Mouse (Mus musculus) forebrain, embryonic 14.5 days (tissue): ENCODE measurements around the gene H2afv. TPM values are rescaled to one million over a fixed set of nuclear protein-coding genes. Genes with fewer than 3 reads are reported as not detected.

ENCODE experiments used
- ATAC-seq: fragments of 200-750 bp; cut with Nextera tagmentation; 2 replicates; pipeline ENCODE4 v1.8.0; 2017; ENCODE audit warnings: mild to moderate bottlenecking, moderate library complexity
- DNase-seq: peaks from one replicate; pipeline ENCODE4 v3.0.0-alpha.2; 2015; ENCODE audit warnings: low spot score
- H3K27ac ChIP-seq: fragments of 300-500 bp; sonication (generic); 2 replicates; pipeline ENCODE4 v1.5.1; 2014; ENCODE audit warnings: low read depth, mild to moderate bottlenecking, control low read depth, low read length, moderate library complexity
- H3K27me3 ChIP-seq: fragments of 300-500 bp; sonication (generic); replicated peaks from 2 replicates; pipeline ENCODE4 v1.6.1; 2014; ENCODE audit warnings: low read length, control low read depth, mixed read lengths; ENCODE audit not compliant: control insufficient read depth, insufficient read depth
- H3K36me3 ChIP-seq: fragments of 300-500 bp; sonication (generic); 2 replicates; pipeline ENCODE4 v1.6.1; 2014; ENCODE audit warnings: low read length, control low read depth; ENCODE audit not compliant: control insufficient read depth, insufficient read depth
- H3K4me1 ChIP-seq: fragments of 300-500 bp; sonication (generic); 2 replicates; pipeline ENCODE4 v1.6.1; 2014; ENCODE audit warnings: antibody characterized with exemption, low read length, control low read depth; ENCODE audit not compliant: control insufficient read depth, insufficient read depth
- H3K4me2 ChIP-seq: fragments of 300-500 bp; sonication (generic); 2 replicates; pipeline ENCODE4 v1.6.1; 2014; ENCODE audit warnings: mild to moderate bottlenecking, control low read depth, low read length
- H3K4me3 ChIP-seq: fragments of 300-500 bp; sonication (generic); 2 replicates; pipeline ENCODE4 v1.5.1; 2014; ENCODE audit warnings: low read depth, low read length, control low read depth
- H3K9ac ChIP-seq: fragments of 300-500 bp; sonication (generic); 2 replicates; pipeline ENCODE4 v1.6.1; 2014; ENCODE audit warnings: mild to moderate bottlenecking, low read length, control low read depth, moderate library complexity
- H3K9me3 ChIP-seq: fragments of 300-500 bp; sonication (generic); replicated peaks from 2 replicates; pipeline ENCODE4 v1.6.1; 2016; ENCODE audit warnings: low read length, control low read depth, mixed read lengths; ENCODE audit not compliant: control insufficient read depth
- WGBS: fragments of 180-500 bp; shearing (Covaris S2); extraction: QIAGEN DNeasy Blood & Tissue Kit; methylation state at CpG from one replicate; pipeline ENCODE4 v1.1.7; 2014; 5-methylcytosine and 5-hydroxymethylcytosine counted together
- polyA plus RNA-seq: library from polyadenylated mRNA; unstranded; fragments of >200 nt; fragmentation: Nextera tagmentation; extraction: Ambion mirVana; gene quantifications from 2 replicates; pipeline ENCODE4 v1.2.1, GENCODE M21; 2014

The H2afv gene
- polyA plus RNA-seq, 1 experiment from 2014 or later = 826 TPM

DNA sequence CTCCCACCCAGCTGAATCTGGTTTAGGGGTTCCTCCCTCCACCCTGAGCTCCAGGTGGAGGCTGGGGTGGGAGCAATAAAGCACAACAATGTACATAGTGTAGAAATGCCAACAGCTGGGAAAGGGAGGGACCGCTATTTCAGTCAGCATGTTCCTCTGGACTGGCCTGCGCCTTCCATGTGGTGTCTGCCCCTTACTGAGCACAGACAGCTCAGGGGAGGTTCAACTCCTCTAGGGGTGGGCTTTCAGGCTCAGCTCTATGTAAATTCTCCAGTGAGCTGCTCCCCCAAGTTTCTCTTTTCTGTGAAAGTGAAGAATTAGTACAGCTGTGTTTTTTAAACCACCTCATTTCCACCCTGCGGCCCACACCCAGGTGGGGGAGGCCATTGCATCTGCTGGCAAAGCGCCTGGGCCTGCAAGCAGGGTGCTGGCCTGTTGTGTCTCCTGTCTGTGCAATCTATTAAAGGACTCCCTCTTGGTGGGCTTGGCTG lies 38.6 kb downstream of the H2afv start:
- WGBS = 85% methylated on average over 4 of the region's 4 CpGs
- no peak for DNase-seq
- H3K9ac ChIP-seq = no peak overlapping the region
- no peak for ATAC-seq
- H3K27me3 ChIP-seq = no peaks in the 10 kb centered on the region
- no peak overlapping the region for H3K4me3 ChIP-seq
- peak overlapping the region; percentile 39; the same call in 1 of the 2 replicates for H3K27ac ChIP-seq
- no peaks in the 10 kb centered on the region for H3K9me3 ChIP-seq
- no peaks in the 10 kb centered on the region for H3K4me1 ChIP-seq
- H3K4me2 ChIP-seq = no peak overlapping the region
- H3K36me3 ChIP-seq = peaks cover 67% of the 10 kb centered on the region

GRCm38 (mm10) chr11:6404699-6405566 lies 39.3 kb downstream of the H2afv start:
- H3K4me1 ChIP-seq = no peaks in the 10 kb centered on the region
- H3K4me3 ChIP-seq = no peak overlapping the region
- no peak overlapping the region for H3K4me2 ChIP-seq
- H3K9me3 ChIP-seq = no peaks in the 10 kb centered on the region
- peaks cover 74% of the 10 kb centered on the region for H3K36me3 ChIP-seq
- ATAC-seq = no peak
- 92% methylated on average over 9 of the region's 9 CpGs for WGBS
- no peak for DNase-seq
- H3K9ac ChIP-seq = no peak overlapping the region
- no peaks in the 10 kb centered on the region for H3K27me3 ChIP-seq
- H3K27ac ChIP-seq = no peak overlapping the region

GRCm38 (mm10) chr11:6403830-6404405 lies 40.3 kb downstream of the H2afv start:
- H3K36me3 ChIP-seq = peaks cover 84% of the 10 kb centered on the region
- WGBS = 91% methylated on average over 5 of the region's 5 CpGs
- DNase-seq (no peak), ATAC-seq (no peak)
- H3K9me3 ChIP-seq = no peaks in the 10 kb centered on the region
- H3K27me3 ChIP-seq = no peaks in the 10 kb centered on the region
- no peak overlapping the region for H3K4me3 ChIP-seq
- no peak overlapping the region for H3K27ac ChIP-seq
- H3K4me2 ChIP-seq = no peak overlapping the region
- H3K9ac ChIP-seq = no peak overlapping the region
- no peaks in the 10 kb centered on the region for H3K4me1 ChIP-seq

DNA sequence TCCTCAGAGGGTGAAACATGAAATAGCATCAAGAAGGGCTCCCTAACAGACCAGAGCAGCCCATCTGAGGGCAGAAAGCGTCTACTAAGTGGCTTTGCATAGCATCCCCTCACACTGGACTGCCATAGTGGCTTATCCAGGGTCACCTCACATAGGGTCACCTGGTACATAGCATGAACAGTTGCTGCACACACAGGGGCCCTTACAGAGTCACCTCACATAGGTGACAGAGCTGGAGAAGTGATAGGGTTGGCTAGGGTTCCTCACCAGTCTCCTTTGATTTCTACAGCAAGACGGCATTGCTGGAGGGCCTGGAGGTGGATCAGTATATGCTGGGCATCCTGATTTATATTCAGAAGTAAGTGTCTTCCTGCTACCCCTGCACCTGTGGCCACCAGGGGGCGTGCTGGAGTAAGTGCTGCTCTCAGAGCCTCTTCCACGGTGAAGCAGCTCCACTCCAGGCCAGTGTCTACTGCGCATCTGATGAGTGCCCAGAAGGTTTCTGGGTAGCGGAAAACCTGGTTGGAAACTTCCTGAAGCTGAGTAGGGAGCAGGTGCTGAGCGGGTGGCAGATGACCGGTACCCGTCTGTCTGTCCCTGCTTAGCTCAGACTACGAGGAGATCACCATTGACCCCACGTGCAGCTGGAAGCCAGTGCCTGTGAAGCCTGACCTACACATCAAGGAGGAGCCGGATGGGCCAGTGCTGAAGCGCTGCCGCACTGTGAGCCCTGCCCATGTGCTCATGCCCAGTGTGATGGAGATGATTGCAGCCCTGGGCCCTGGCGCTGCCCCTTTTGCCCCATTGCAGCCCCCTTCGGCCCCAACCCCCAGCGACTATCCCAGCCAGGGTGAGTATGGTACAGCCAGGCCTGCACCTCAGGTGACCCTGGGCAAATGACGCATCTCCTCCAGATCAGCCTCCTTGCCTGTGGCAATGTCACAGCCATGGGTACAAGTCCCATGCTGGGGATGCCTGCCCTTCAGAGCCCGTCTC lies 41.4 kb downstream of the H2afv start:
- Histone ChIP-seq H3K27me3 (no peaks in the 10 kb centered on the region), H3K27ac (no peak overlapping the region), H3K4me2 (no peak overlapping the region), H3K9ac (no peak overlapping the region), H3K4me1 (no peaks in the 10 kb centered on the region), H3K9me3 (no peaks in the 10 kb centered on the region), H3K4me3 (no peak overlapping the region), H3K36me3 (peaks cover 94% of the 10 kb centered on the region)
- no peak for DNase-seq
- WGBS = 87% methylated on average over 19 of the region's 19 CpGs
- ATAC-seq = no peak

- Histone ChIP-seq H3K27me3 (no peaks in the 10 kb centered on the region), H3K36me3 (peaks cover 95% of the 10 kb centered on the region), H3K4me2 (no peak overlapping the region), H3K4me3 (no peak overlapping the region), H3K9me3 (no peaks in the 10 kb centered on the region), H3K4me1 (no peaks in the 10 kb centered on the region; the same call in 1 of the 2 replicates), H3K27ac (no peak overlapping the region), H3K9ac (no peak overlapping the region)
- DNase-seq (no peak), ATAC-seq (no peak)
- WGBS = 94% methylated on average over 10 of the region's 10 CpGs
These were observed 46.1 kb downstream of the H2afv start for GRCm38 (mm10) chr11:6398141-6398540.

GRCm38 (mm10) chr11:6395565-6395964 lies 48.7 kb downstream of the H2afv start:
- Histone ChIP-seq H3K4me3 (no peak overlapping the region), H3K4me1 (peaks cover 7% of the 10 kb centered on the region), H3K9ac (no peak overlapping the region), H3K4me2 (no peak overlapping the region), H3K36me3 (peaks cover 89% of the 10 kb centered on the region), H3K9me3 (no peaks in the 10 kb centered on the region), H3K27me3 (no peaks in the 10 kb centered on the region), H3K27ac (no peak overlapping the region)
- ATAC-seq = no peak
- DNase-seq = no peak
- 94% methylated on average over 5 of the region's 5 CpGs for WGBS

DNA sequence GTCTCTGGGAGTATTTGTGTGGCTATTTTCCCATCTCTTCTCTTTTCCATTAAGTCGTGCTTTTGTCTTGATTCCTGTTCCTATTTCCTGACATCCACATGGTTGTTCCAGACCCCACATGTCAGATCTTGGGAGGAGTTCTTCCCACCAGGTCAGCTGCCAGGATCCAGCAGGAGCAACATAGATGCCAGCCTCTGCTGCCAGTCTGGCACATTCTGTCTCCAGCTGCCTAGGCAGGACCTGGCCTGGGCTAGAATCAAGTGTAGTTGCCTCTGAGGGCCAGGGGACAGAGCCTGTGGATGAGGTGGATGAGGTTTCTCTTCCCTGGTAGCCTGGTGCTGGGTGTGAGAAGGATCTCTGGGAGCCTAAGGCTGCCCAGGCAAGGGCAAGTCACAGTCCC lies 50.4 kb downstream of the H2afv start:
- H3K4me3 ChIP-seq = no peak overlapping the region
- H3K4me2 ChIP-seq = no peak overlapping the region
- H3K9ac ChIP-seq = no peak overlapping the region
- H3K27ac ChIP-seq = no peak overlapping the region
- ATAC-seq = no peak
- H3K9me3 ChIP-seq = no peaks in the 10 kb centered on the region
- no peak for DNase-seq
- peaks cover 72% of the 10 kb centered on the region for H3K36me3 ChIP-seq
- H3K27me3 ChIP-seq = no peaks in the 10 kb centered on the region
- peaks cover 13% of the 10 kb centered on the region for H3K4me1 ChIP-seq
- 71% methylated on average over 1 of the region's 1 CpGs for WGBS

DNA sequence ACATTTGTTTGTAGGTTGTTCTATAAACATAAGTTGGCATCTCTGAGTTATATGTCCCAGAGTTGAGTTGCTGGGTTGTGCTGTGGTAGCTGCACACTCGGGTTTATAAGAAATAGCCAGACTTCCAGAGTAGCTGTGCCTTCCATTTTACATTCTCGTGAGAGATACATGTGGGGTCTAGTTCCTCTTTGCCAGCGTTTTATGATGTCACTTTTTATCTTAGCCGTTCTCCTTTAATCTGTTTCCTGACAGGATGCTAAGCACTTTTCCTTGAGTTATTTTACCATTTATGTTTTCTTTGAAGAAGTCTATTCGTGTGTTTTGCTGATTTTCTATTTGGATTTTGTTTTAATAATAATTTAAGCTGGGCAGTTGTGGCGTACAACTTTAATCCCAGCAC lies 51.4 kb downstream of the H2afv start:
- Histone ChIP-seq H3K36me3 (peaks cover 63% of the 10 kb centered on the region), H3K4me1 (peaks cover 13% of the 10 kb centered on the region), H3K27ac (no peak overlapping the region), H3K9me3 (no peaks in the 10 kb centered on the region), H3K9ac (no peak overlapping the region), H3K4me2 (no peak overlapping the region), H3K27me3 (no peaks in the 10 kb centered on the region), H3K4me3 (no peak overlapping the region)
- 90% methylated on average over 6 of the region's 6 CpGs for WGBS
- ATAC-seq (no peak), DNase-seq (no peak)
